Mouse (Mus musculus) adrenal gland, adult 2 months (tissue): ENCODE measurements at regions not wholly inside any gene's neighbourhood (a gene's known extent, or its start where the extent isn't known, plus 50 kb on each side); places are given as distances from the start of the nearest gene placed in this dataset.
A peak's percentile ranks its signal among the peaks of the same experiment; 100 is the strongest.

Source experiments
- DNase-seq: peaks from one replicate; pipeline ENCODE4 v3.0.0; 2021

DNA sequence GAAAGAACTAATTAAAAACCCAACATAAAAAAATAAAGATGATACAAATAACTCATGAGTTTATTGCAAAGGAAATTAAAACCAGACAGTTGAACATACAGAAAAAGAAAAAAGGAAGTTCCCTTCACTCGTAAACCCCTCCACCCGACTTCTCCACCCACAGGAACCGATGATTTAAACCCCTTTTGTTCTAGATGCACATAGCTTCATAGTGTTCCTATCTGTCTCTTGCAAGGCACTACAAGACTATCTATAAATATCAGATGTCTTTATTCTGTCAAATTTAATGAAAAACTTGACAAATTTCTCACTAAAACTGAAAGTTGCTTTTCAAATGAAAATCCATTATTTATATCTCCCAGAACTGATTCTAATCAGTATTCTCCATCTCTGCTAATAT is 100.2 kb downstream of the Kctd12 start:
- no peak for DNase-seq

GRCm38 (mm10) chr14:102880658-102881083 is 101.8 kb downstream of the Kctd12 start:
- no peak for DNase-seq

- no peak for DNase-seq
Measured at GRCm38 (mm10) chr14:102878572-102878971, 103.9 kb downstream of the Kctd12 start.

GRCm38 (mm10) chr14:102868160-102868559 is 114.3 kb downstream of the Kctd12 start:
- no peak for DNase-seq

GRCm38 (mm10) chr14:102867697-102868096 is 114.7 kb downstream of the Kctd12 start:
- no peak for DNase-seq

- DNase-seq, result peak; percentile 57
Measured at GRCm38 (mm10) chr14:102866511-102866910, 115.9 kb downstream of the Kctd12 start.

- no peak for DNase-seq
Measured at GRCm38 (mm10) chr14:102861694-102862093, 120.7 kb downstream of the Kctd12 start.

DNA sequence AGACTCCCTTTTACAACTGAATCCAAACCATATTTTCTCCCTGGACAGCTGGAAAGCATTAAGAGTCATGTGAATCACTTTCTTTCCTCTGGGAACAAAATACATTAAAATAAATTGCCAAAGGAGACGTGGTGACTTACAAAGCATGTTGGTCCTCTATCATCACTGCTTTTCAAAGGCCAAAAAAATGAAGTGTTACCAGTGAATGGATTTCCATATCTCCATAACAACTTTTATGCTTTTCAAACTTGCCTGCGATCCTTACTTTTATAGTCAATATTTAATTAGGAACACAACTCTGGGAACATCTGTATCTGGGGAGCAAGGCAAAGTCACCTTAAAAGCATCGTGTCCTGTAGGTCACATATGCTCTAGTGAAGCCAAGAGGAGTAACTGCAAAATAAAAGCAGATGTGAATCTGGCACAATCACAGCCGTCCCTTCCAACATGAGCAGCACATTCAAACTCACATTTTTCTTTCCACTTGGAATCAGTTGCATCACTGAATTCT is 123.0 kb downstream of the Kctd12 start:
- DNase-seq, result no peak

GRCm38 (mm10) chr14:102855264-102855840 is 127.1 kb downstream of the Kctd12 start:
- DNase-seq, result no peak

- DNase-seq, result no peak
Measured at GRCm38 (mm10) chr14:102843700-102844099, 138.7 kb downstream of the Kctd12 start.

DNA sequence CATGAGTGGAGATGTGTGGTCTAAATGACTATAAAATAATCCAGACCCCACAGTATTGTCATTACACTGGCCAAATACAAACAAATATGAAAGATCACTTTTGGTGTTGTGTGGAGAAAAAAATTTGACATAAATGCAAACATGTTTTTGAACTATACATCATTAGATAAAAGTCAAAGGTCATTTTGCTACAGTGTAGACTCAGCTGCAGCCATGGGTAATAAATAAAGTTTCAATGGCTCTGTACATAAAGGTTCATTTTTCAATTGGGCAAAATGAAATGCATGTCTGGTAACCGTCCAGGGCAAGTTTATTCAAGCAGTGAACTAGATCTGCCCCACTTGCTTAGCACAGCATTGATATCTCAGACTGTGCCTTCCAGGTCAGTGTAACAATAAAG is 144.8 kb downstream of the Kctd12 start:
- no peak for DNase-seq

GRCm38 (mm10) chr14:102835118-102835769 is 147.2 kb downstream of the Kctd12 start:
- no peak for DNase-seq

GRCm38 (mm10) chr14:102828442-102828841 is 154.0 kb downstream of the Kctd12 start:
- no peak for DNase-seq

DNA sequence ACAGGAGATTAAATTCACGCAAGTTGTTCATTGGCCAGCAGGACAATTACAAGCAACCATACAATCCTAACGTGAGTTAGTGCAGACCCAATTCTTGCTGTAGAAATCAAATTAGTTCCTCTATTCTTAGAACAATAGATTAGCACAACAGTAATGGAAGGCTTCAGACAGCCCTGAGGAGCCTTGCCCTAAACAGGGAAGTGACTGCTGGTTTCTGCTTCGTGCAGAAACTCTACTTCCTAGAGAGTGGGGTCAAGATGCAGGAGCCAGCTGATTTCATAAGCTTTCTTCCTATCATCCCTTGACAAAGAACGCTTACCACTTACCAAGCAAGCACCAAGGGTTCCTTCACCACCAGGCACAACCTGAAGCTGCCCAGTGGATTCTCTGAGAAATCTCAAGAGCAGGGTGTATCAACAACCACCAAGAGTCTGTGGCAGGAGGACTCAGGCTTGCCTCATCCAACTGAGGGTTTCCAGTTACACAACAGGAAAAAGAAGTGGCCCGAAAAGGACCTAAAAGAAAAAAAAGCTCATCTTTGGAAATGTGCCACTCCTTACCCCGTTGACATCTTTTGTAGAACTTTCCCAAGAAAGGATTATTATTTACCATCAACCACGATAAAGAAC is 154.6 kb downstream of the Kctd12 start:
- no peak for DNase-seq

DNA sequence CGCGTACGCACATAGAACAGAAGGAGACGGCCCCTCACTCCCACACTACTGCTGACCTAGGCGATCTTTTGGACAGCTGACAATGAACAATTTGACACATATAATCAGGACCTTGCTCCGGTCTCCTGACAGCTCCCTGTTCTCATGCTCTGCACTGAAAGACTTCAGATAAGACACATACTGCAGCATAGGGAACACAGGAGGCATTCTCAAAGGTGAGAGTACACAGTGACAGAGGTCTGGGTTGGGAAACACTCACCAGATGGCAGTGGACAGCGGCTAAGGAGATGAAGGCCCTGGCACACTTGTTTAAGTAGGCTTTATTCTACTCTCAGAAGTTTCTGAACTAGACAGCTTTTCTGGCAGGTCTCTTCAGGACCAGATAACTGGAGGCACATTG is 156.9 kb downstream of the Kctd12 start:
- no peak for DNase-seq

GRCm38 (mm10) chr14:102820663-102821062 is 161.8 kb downstream of the Kctd12 start:
- no peak for DNase-seq

GRCm38 (mm10) chr14:102811678-102812081 is 170.8 kb downstream of the Kctd12 start:
- DNase-seq, result no peak

DNA sequence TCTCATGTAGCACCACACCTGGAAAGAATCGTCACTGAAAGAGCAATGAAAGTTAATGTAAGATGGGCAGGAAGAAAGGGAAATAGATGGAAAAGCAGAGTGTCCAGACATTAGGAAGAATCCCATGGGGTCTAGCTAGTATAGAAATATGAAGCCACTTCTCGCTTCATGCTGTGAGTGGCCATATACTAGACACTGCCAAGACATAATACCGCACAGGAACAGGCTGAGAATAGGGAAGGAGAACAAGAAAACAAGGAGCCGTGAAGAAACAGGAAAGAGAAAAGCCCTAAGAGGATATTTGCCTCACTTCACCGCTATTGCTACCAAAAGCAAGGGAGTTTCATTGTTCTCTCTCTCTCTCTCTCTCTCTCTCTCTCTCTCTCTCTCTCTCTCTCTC is 171.4 kb downstream of the Kctd12 start:
- DNase-seq, result no peak

- DNase-seq, result peak; percentile 51
Measured at GRCm38 (mm10) chr14:102810121-102810921, 172.1 kb downstream of the Kctd12 start.

DNA sequence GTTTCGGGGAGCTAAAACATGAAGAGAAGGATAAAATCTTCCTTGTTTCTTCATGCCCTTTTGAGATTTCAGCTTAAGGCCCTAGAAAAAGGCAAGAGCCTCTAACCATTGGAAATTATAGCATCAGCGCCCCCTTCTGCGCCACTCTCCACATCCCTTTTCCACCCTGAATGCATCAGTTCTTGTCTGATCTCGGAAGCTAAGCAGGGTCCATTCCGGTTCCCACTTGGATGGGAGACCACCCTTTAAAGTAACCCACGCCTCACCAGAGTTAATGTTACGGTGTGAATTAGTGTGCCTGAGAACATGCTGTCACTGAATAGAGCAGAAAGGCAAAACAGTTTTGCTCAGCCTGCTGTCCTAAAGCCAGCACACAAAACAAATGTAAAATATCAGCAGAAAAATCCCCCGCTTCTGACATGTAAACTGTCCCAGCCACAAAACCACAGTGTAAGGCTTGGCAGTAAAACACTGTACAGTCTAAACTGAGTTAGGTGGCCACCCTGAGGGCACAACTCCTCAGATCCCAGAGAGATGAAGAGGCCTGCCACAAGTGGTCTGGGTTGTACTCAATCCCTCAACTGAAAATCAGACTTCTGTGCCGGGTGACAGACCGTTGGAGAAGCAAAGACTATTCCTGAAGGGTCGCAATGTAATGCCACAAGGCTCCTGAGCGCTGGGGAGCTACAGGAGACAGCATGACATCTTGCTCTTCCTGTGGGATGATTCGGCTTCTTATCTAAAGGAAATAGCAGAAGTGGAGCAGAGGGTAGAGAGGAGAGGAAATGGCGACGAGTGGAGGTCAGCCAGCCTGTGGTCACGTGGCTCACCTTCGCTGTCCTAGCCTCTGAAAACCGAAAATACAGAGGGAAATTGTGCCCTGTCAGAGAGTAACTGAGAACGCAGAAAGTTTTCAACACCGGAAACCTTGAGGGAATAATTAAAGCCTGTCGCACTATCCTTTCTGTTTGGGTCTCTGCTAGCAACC is 176.2 kb downstream of the Kctd12 start:
- peak; percentile 51 for DNase-seq

- no peak for DNase-seq
Measured at GRCm38 (mm10) chr14:102795676-102796075, 186.8 kb downstream of the Kctd12 start.
